In the genomic region with DNA sequence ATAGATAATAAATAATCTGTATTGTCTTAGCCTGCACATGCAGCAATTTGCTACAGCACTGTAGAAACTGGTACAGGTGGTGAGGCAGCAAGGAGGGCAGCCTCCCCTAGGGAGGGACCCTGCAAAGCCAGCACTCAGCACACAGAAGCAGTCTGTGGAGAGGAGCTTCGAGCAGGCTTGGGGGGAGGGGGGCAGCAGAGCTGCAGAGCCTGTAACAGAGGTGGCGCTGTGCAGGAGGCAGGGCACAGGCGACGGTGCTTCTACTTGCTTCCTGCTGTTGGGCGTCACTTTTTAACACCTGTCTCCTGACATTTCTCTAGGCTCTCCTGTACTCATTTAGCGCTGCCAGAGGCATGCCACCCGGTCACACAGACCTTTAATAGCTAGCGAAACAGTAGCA, we compare ENCODE assay signal across 8 mouse cellular contexts.
DNase-seq lines count a peak whose midpoint lies in the region; ATAC-seq lines count a peak whose summit lies in the region.

No protein-coding gene starts in this region.

- H3K4me3 ChIP-seq in hindbrain, embryonic 12.5 days = peak overlapping the region; percentile 16
- no peak overlapping the region; the same call in 1 of the 2 replicates for H3K4me3 ChIP-seq in stomach, embryonic 16.5 days (replicated peaks; ENCODE audit: low read length)

- H3K9ac ChIP-seq in hindbrain, embryonic 12.5 days = no peak overlapping the region
- peak overlapping the region; percentile 16; the same call in 1 of the 2 replicates for H3K9ac ChIP-seq in stomach, embryonic 16.5 days (ENCODE audit: low read length)

- ATAC-seq in hindbrain, embryonic 12.5 days (ENCODE audit: low FRiP score) = peak; percentile 71
- ATAC-seq in megakaryocyte progenitor cell, adult 5-6 weeks (replicated peaks; ENCODE audit: poor library complexity) = peak; percentile 80
- ATAC-seq in stomach, embryonic 16.5 days (ENCODE audit: insufficient read depth, low FRiP score) = peak; percentile 49; the same call in 1 of the 2 replicates

- H3K4me2 ChIP-seq in hindbrain, embryonic 12.5 days (replicated peaks) = peak overlapping the region; percentile 49
- H3K4me2 ChIP-seq in stomach, embryonic 16.5 days (ENCODE audit: low read depth, low read length) = peak overlapping the region; percentile 47

- H3K9me3 ChIP-seq in hindbrain, embryonic 12.5 days (replicated peaks) = no peaks in the 10 kb centered on the region
- H3K9me3 ChIP-seq in stomach, embryonic 16.5 days (replicated peaks; ENCODE audit: control insufficient read depth, low read length) = no peaks in the 10 kb centered on the region

- DNase-seq in layer of hippocampus, postnatal 10 days (ENCODE audit: low spot score in 2 of 2) = peak; percentile 25 to 46
- no peak for DNase-seq in layer of hippocampus, postnatal 36 days
- peak; percentile 74 for DNase-seq in embryo, embryonic 11 days
- no peak for DNase-seq in yolk sac, embryonic 10.5 days (ENCODE audit: low spot score)
- no peak for DNase-seq in urinary bladder, postnatal 14 days (ENCODE audit: low spot score)

- H3K27ac ChIP-seq in hindbrain, embryonic 12.5 days = no peak overlapping the region
- H3K27ac ChIP-seq in stomach, embryonic 16.5 days (ENCODE audit: low read length) = no peak overlapping the region

- no peaks in the 10 kb centered on the region for H3K27me3 ChIP-seq in hindbrain, embryonic 12.5 days
- H3K27me3 ChIP-seq in stomach, embryonic 16.5 days (ENCODE audit: control insufficient read depth, insufficient read depth, low read length) = no peaks in the 10 kb centered on the region

- peaks cover 7% of the 10 kb centered on the region for H3K4me1 ChIP-seq in hindbrain, embryonic 12.5 days
- H3K4me1 ChIP-seq in stomach, embryonic 16.5 days (ENCODE audit: control insufficient read depth, insufficient read depth, low read length) = no peaks in the 10 kb centered on the region

- WGBS in hindbrain, embryonic 12.5 days = 3% methylated on average over 8 of the region's 8 CpGs
- 6% methylated on average over 8 of the region's 8 CpGs for WGBS in stomach, embryonic 16.5 days

- no peaks in the 10 kb centered on the region for H3K36me3 ChIP-seq in hindbrain, embryonic 12.5 days
- H3K36me3 ChIP-seq in stomach, embryonic 16.5 days (ENCODE audit: control insufficient read depth, insufficient read depth, low read length) = no peaks in the 10 kb centered on the region

Comparison
In these comparisons a context has a peak if more than half of its experiments do, and no peak if none do; other contexts are left out.
1. DNase-seq: peak in layer of hippocampus, postnatal 10 days (2 of 2) and embryo, embryonic 11 days (single experiment); none in layer of hippocampus, postnatal 36 days (0 of 2), yolk sac, embryonic 10.5 days (single experiment) and urinary bladder, postnatal 14 days (single experiment).
2. Peak in every context shown above with its lines, with median percentiles within 50 percentile points of each other: ATAC-seq.